10 mouse cellular contexts compared by ENCODE assay signal in genomic region chr1:188118125-188118524, GRCm38 (mm10).
DNase-seq lines count a peak whose midpoint lies in the region; ATAC-seq lines count a peak whose summit lies in the region.
"Had no signal": no experiment of that assay in that cellular context is flagged by ENCODE, and none has a peak within 500 bp of the region (broad histone marks: within the 10 kb centered on the region; RNA-seq: fewer than 3 reads in every experiment).

No protein-coding gene starts in this region.

- no peaks in the 10 kb centered on the region for H3K9me3 ChIP-seq in limb, embryonic 13.5 days
- no peaks in the 10 kb centered on the region for H3K9me3 ChIP-seq in limb, embryonic 10.5 days (replicated peaks)
- no peaks in the 10 kb centered on the region for H3K9me3 ChIP-seq in midbrain, embryonic 15.5 days
- H3K9me3 ChIP-seq: embryonic facial prominence, embryonic 12.5 days had no signal

- intact Hi-C loops in heart, postnatal 14 days (cut with DNase I) = no loop called here

- H3K36me3 ChIP-seq in limb, embryonic 13.5 days = no peaks in the 10 kb centered on the region
- H3K36me3 ChIP-seq in limb, embryonic 10.5 days = no peaks in the 10 kb centered on the region
- no peaks in the 10 kb centered on the region for H3K36me3 ChIP-seq in midbrain, embryonic 15.5 days (replicated peaks)
- H3K36me3 ChIP-seq: embryonic facial prominence, embryonic 12.5 days; G1E had no signal

- H3K4me3 ChIP-seq in limb, embryonic 13.5 days = no peak overlapping the region
- H3K4me3 ChIP-seq in limb, embryonic 10.5 days = no peak overlapping the region
- H3K4me3 ChIP-seq in midbrain, embryonic 15.5 days = no peak overlapping the region
- H3K4me3 ChIP-seq: embryonic facial prominence, embryonic 12.5 days had no signal

- H3K4me1 ChIP-seq in limb, embryonic 13.5 days = peaks cover 7% of the 10 kb centered on the region
- H3K4me1 ChIP-seq in limb, embryonic 10.5 days = 0 out of 2 replicates have a peak, but pooled peaks cover 13% of the 10 kb centered on the region
- 0 out of 2 replicates have a peak, but pooled peaks cover 4% of the 10 kb centered on the region for H3K4me1 ChIP-seq in midbrain, embryonic 15.5 days
- H3K4me1 ChIP-seq: embryonic facial prominence, embryonic 12.5 days had no signal

- H3K27me3 ChIP-seq in limb, embryonic 13.5 days = no peaks in the 10 kb centered on the region
- H3K27me3 ChIP-seq in limb, embryonic 10.5 days (ENCODE audit: low read depth, poor library complexity, severe bottlenecking) = no peaks in the 10 kb centered on the region
- H3K27me3 ChIP-seq in midbrain, embryonic 15.5 days (replicated peaks) = no peaks in the 10 kb centered on the region
- H3K27me3 ChIP-seq: embryonic facial prominence, embryonic 12.5 days had no signal

- WGBS in limb, embryonic 13.5 days = 20% methylated on average over 3 of the region's 3 CpGs
- WGBS in limb, embryonic 10.5 days = 75% methylated on average over 3 of the region's 3 CpGs
- 37% methylated on average over 3 of the region's 3 CpGs for WGBS in midbrain, embryonic 15.5 days

- H3K27ac ChIP-seq in limb, embryonic 13.5 days = peak overlapping the region; percentile 28; the same call in 1 of the 2 replicates
- H3K27ac ChIP-seq in limb, embryonic 10.5 days = no peak overlapping the region
- no peak overlapping the region for H3K27ac ChIP-seq in midbrain, embryonic 15.5 days
- H3K27ac ChIP-seq: embryonic facial prominence, embryonic 12.5 days had no signal

- no peak for DNase-seq in limb, embryonic 10.5 days (ENCODE audit: low spot score)
- DNase-seq in frontal cortex, postnatal 10 days (ENCODE audit: low spot score in 2 of 2) = peak; percentile 49 to 57
- DNase-seq in heart, postnatal 14 days = peak; percentile 87 to 88
- DNase-seq in layer of hippocampus, postnatal 36 days = peak; percentile 36 to 53
- peak; percentile 50 for DNase-seq in urinary bladder, postnatal 25 days (ENCODE audit: low spot score)
- no peak for DNase-seq in thymus, postnatal 14 days

- H3K9ac ChIP-seq in limb, embryonic 13.5 days = no peak overlapping the region
- H3K9ac ChIP-seq in midbrain, embryonic 15.5 days = no peak overlapping the region
- H3K9ac ChIP-seq: embryonic facial prominence, embryonic 12.5 days had no signal

- ATAC-seq in limb, embryonic 13.5 days (ENCODE audit: low FRiP score, low read depth) = peak; percentile 61
- peak; percentile 83 for ATAC-seq in midbrain, embryonic 15.5 days (replicated peaks)

- H3K4me2 ChIP-seq in limb, embryonic 13.5 days (replicated peaks) = no peak overlapping the region
- no peak overlapping the region for H3K4me2 ChIP-seq in midbrain, embryonic 15.5 days
- H3K4me2 ChIP-seq: embryonic facial prominence, embryonic 12.5 days had no signal

Comparison
In these comparisons a context has a peak if more than half of its experiments do, and no peak if none do; other contexts are left out.
1. DNase-seq: peak in frontal cortex, postnatal 10 days (2 of 2), heart, postnatal 14 days (2 of 2), layer of hippocampus, postnatal 36 days (2 of 2) and urinary bladder, postnatal 25 days (single experiment); none in limb, embryonic 10.5 days (single experiment) and thymus, postnatal 14 days (single experiment).